Mouse (Mus musculus) liver, embryonic 14.5 days (tissue): ENCODE results near the gene Rap1gds1. TPM values are rescaled to one million over a fixed set of nuclear protein-coding genes. Genes with fewer than 3 reads are reported as not detected.

Experiments
- ATAC-seq: fragments of 200-750 bp; cut with Nextera tagmentation; 2 replicates; pipeline ENCODE4 v1.8.0; 2017; ENCODE audit warnings: moderate number of reproducible peaks, mild to moderate bottlenecking, moderate library complexity; ENCODE audit not compliant: insufficient read depth
- DNase-seq, 3 experiments: peaks; one replicate each; pipeline ENCODE4 v3.0.0-alpha.2; 2012 to 2013; ENCODE audit warnings: low read depth in 3 of 3, low spot score in 3 of 3
- H3K27ac ChIP-seq: fragments of 300-500 bp; sonication (generic); 2 replicates; pipeline ENCODE4 v1.5.1; 2014; ENCODE audit warnings: moderate library complexity, mild to moderate bottlenecking, control low read depth, inconsistent platforms
- H3K27me3 ChIP-seq: fragments of 300-500 bp; sonication (generic); 2 replicates; pipeline ENCODE4 v1.6.1; 2014; ENCODE audit warnings: mild to moderate bottlenecking, low read length, moderate library complexity; ENCODE audit not compliant: control insufficient read depth, insufficient read depth
- H3K36me3 ChIP-seq: fragments of 300-500 bp; sonication (generic); replicated peaks from 2 replicates; pipeline ENCODE4 v1.6.1; 2014; ENCODE audit warnings: low read depth; ENCODE audit not compliant: control insufficient read depth, insufficient read depth
- H3K4me1 ChIP-seq, 2 experiments: fragments of 200-500 bp in 1 of 2; fragments of 300-500 bp in 1 of 2; sonication (generic) in 1 of 2; replicated peaks; 2 replicates each; pipeline ENCODE4 v1.6.1; 2012 to 2014; ENCODE audit warnings: antibody characterized with exemption in 1 of 2, inconsistent platforms in 1 of 2, low read length in 1 of 2; ENCODE audit not compliant: control insufficient read depth in 2 of 2, insufficient read depth in 2 of 2
- H3K4me2 ChIP-seq: fragments of 300-500 bp; sonication (generic); 2 replicates; pipeline ENCODE4 v1.6.1; 2014; ENCODE audit warnings: low read depth, mild to moderate bottlenecking, control low read depth, moderate library complexity
- H3K4me3 ChIP-seq, 2 experiments: fragments of 200-500 bp in 1 of 2; fragments of 300-500 bp in 1 of 2; sonication (generic) in 1 of 2; 2 replicates each; pipeline ENCODE4 v1.5.1; 2012 to 2014; ENCODE audit warnings: low read depth in 2 of 2, low read length in 2 of 2, mild to moderate bottlenecking in 2 of 2, control low read depth in 1 of 2, inconsistent platforms in 1 of 2, moderate library complexity in 1 of 2; ENCODE audit not compliant: insufficient read depth in 1 of 2
- H3K9ac ChIP-seq: fragments of 300-500 bp; sonication (generic); replicated peaks from 2 replicates; pipeline ENCODE4 v1.6.1; 2014; ENCODE audit warnings: mild to moderate bottlenecking, control low read depth, moderate library complexity
- H3K9me3 ChIP-seq: fragments of 300-500 bp; sonication (generic); 2 replicates; pipeline ENCODE4 v1.6.1; 2016; ENCODE audit warnings: low read length, mixed read lengths; ENCODE audit not compliant: control insufficient read depth
- CTCF ChIP-seq: IDR thresholded peaks from 2 replicates; pipeline ENCODE4 v1.5.1; 2016; ENCODE audit warnings: antibody characterized with exemption, low read depth, control low read depth
- EP300 ChIP-seq: IDR thresholded peaks from 2 replicates; pipeline ENCODE4 v1.6.1; 2016; ENCODE audit warnings: antibody characterized with exemption, low read depth
- WGBS: fragments of 180-500 bp; shearing (Covaris S2); extraction: QIAGEN DNeasy Blood & Tissue Kit; methylation state at CpG from one replicate; pipeline ENCODE4 v1.1.7; 2014; ENCODE audit not compliant: insufficient replicate concordance; 5-methylcytosine and 5-hydroxymethylcytosine counted together
- polyA plus RNA-seq, 2 experiments: library from polyadenylated mRNA; depleted of rRNA in 1 of 2; stranded (reverse) in 1 of 2; unstranded in 1 of 2; fragments of >200 nt; fragmentation: Nextera tagmentation in 1 of 2; extraction: Ambion mirVana in 1 of 2; gene quantifications; 2 replicates each; pipeline versions ENCODE4 v1.2.1 to v1.2.3; 2012 to 2014

Gene Rap1gds1
- polyA plus RNA-seq, 2 experiments, result 7.0 to 11.9 TPM

- no peak for ATAC-seq
- no peaks in the 10 kb centered on the region for H3K4me1 ChIP-seq
- no peak overlapping the region for H3K27ac ChIP-seq
- no peak overlapping the region for H3K9ac ChIP-seq
- no peak for DNase-seq
- WGBS, result 76% methylated on average over 14 of the region's 14 CpGs
- TF ChIP-seq EP300 (no peak), CTCF (no peak)
- no peak overlapping the region for H3K4me3 ChIP-seq
- H3K36me3 ChIP-seq, result no peaks in the 10 kb centered on the region
- no peaks in the 10 kb centered on the region for H3K9me3 ChIP-seq
- no peaks in the 10 kb centered on the region for H3K27me3 ChIP-seq
- no peak overlapping the region for H3K4me2 ChIP-seq
These were observed 198.1 kb downstream of the Rap1gds1 start for GRCm38 (mm10) chr3:138876931-138877361.

GRCm38 (mm10) chr3:138876418-138876817 is 198.6 kb downstream of the Rap1gds1 start:
- 75% methylated on average over 10 of the region's 10 CpGs for WGBS
- H3K9ac ChIP-seq, result no peak overlapping the region
- no peak overlapping the region for H3K4me3 ChIP-seq
- no peaks in the 10 kb centered on the region for H3K9me3 ChIP-seq
- no peaks in the 10 kb centered on the region for H3K36me3 ChIP-seq
- no peak for TF ChIP-seq CTCF
- no peaks in the 10 kb centered on the region for H3K27me3 ChIP-seq
- no peak overlapping the region for H3K4me2 ChIP-seq
- H3K4me1 ChIP-seq, result no peaks in the 10 kb centered on the region
- no peak overlapping the region for H3K27ac ChIP-seq
- ATAC-seq (no peak), DNase-seq (no peak)

GRCm38 (mm10) chr3:138875936-138876335 is 199.1 kb downstream of the Rap1gds1 start:
- H3K9me3 ChIP-seq, result no peaks in the 10 kb centered on the region
- H3K4me3 ChIP-seq, result no peak overlapping the region
- 83% methylated on average over 6 of the region's 6 CpGs for WGBS
- no peak overlapping the region for H3K4me2 ChIP-seq
- H3K27ac ChIP-seq, result no peak overlapping the region
- TF ChIP-seq EP300, result no peak
- TF ChIP-seq CTCF, result no peak
- no peaks in the 10 kb centered on the region for H3K4me1 ChIP-seq
- no peaks in the 10 kb centered on the region for H3K36me3 ChIP-seq
- DNase-seq, result no peak
- ATAC-seq, result no peak
- H3K27me3 ChIP-seq, result no peaks in the 10 kb centered on the region
- no peak overlapping the region for H3K9ac ChIP-seq

Other genes with a start within 250 kb of the Rap1gds1 start
- gene Stpg2, start 130.5 kb upstream of the Rap1gds1 start, polyA plus RNA-seq (2012; rRNA removed), result not detected in 2 replicates
- gene Stpg2, start 130.5 kb upstream of the Rap1gds1 start, polyA plus RNA-seq (2014; fragmentation: Nextera tagmentation; extraction: Ambion mirVana), result not detected in 2 replicates